Mouse (Mus musculus) forebrain, embryonic 15.5 days (tissue): ENCODE results near the gene E130208F15Rik. TPM values are rescaled to one million over a fixed set of nuclear protein-coding genes. Genes with fewer than 3 reads are reported as not detected.
A peak's percentile ranks its signal among the peaks of the same experiment; 100 is the strongest.

ENCODE experiments used
- ATAC-seq: fragments of 200-750 bp; cut with Nextera tagmentation; replicated peaks from 2 replicates; pipeline ENCODE4 v1.8.0; 2017; ENCODE audit warnings: mild to moderate bottlenecking, moderate TSS enrichment, moderate library complexity
- H3K27ac ChIP-seq: fragments of 300-500 bp; sonication (generic); replicated peaks from 2 replicates; pipeline ENCODE4 v1.5.1; 2015; ENCODE audit warnings: mild to moderate bottlenecking, inconsistent platforms
- H3K27me3 ChIP-seq: fragments of 300-500 bp; sonication (generic); 2 replicates; pipeline ENCODE4 v1.6.1; 2015; ENCODE audit warnings: inconsistent platforms
- H3K36me3 ChIP-seq: fragments of 300-500 bp; sonication (generic); 2 replicates; pipeline ENCODE4 v1.6.1; 2015; ENCODE audit warnings: mild to moderate bottlenecking, inconsistent platforms
- H3K4me1 ChIP-seq: fragments of 300-500 bp; sonication (generic); 2 replicates; pipeline ENCODE4 v1.6.1; 2015; ENCODE audit warnings: inconsistent platforms
- H3K4me2 ChIP-seq: fragments of 300-500 bp; sonication (generic); replicated peaks from 2 replicates; pipeline ENCODE4 v1.6.1; 2015; ENCODE audit warnings: mild to moderate bottlenecking, inconsistent platforms
- H3K4me3 ChIP-seq: fragments of 300-500 bp; sonication (generic); 2 replicates; pipeline ENCODE4 v1.5.1; 2015; ENCODE audit warnings: mild to moderate bottlenecking, inconsistent platforms
- H3K9ac ChIP-seq: fragments of 300-500 bp; sonication (generic); replicated peaks from 2 replicates; pipeline ENCODE4 v1.6.1; 2015; ENCODE audit warnings: mild to moderate bottlenecking, inconsistent platforms
- H3K9me3 ChIP-seq: fragments of 300-500 bp; sonication (generic); 2 replicates; pipeline ENCODE4 v1.6.1; 2016; ENCODE audit warnings: inconsistent platforms
- WGBS: fragments of 180-500 bp; shearing (Covaris S2); methylation state at CpG from one replicate; pipeline ENCODE4 v1.1.7; 2015; ENCODE audit warnings: mixed read lengths; 5-methylcytosine and 5-hydroxymethylcytosine counted together
- polyA plus RNA-seq: library from polyadenylated mRNA; unstranded; fragments of >200 nt; fragmentation: Nextera tagmentation; extraction: Ambion mirVana; gene quantifications from 2 replicates; pipeline ENCODE4 v1.2.1, GENCODE M21; 2015

E130208F15Rik gene
- polyA plus RNA-seq, result not detected in 2 replicates

DNA sequence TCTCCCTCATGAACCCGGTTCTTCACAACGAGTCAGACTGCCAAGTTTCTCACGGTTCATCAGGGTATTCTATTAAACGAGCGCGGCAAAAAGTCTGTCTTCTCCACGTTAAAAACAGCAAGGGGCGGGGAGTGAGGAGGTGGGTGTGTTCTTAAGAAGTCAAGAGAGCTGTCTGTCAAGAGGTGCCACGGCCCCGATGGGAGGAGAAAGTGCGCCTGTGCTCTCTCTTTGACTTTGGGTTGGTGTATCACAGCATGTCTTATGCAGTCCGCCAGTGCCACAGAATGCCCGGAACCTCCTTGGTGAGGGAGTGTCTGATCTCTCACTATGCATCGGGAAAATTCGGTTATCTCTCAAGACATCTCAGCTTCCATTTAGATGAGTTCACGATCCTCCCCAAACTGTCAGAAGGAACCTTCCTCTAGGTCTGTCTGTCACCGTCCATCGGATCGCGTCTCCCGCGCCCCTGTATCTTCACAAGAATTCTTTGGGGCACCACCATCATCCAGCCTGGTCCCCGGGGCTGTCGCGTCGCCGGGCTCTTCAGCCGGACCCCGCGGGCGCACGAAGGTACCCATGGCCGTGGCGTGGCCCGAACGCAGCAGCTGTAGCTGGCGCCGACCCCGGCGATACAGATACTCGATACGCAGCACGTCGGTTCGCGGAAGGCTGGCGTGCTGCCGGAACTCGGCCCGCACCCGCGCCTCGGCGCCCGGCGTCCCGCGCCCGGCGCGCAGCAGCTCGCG is at the start of gene E130208F15Rik:
TSS of gene E130208F15Rik (plus strand) at position 202 of the 746 bp plus-strand sequence.
- H3K9ac ChIP-seq, result peak within 1 kb of the TSS; percentile 97
- ATAC-seq, result peak; percentile 68
- no peaks in the 10 kb centered on the region for H3K9me3 ChIP-seq
- H3K36me3 ChIP-seq, result no peaks in the 10 kb centered on the region
- peaks cover 19% of the 10 kb centered on the region for H3K4me1 ChIP-seq
- no peaks in the 10 kb centered on the region for H3K27me3 ChIP-seq
- H3K4me2 ChIP-seq, result peak within 1 kb of the TSS; percentile 75
- H3K27ac ChIP-seq, result peak within 1 kb of the TSS; percentile 90
- WGBS, result under 1% methylated on average over 63 of the region's 63 CpGs
- H3K4me3 ChIP-seq, result peak within 1 kb of the TSS; percentile 100

DNA sequence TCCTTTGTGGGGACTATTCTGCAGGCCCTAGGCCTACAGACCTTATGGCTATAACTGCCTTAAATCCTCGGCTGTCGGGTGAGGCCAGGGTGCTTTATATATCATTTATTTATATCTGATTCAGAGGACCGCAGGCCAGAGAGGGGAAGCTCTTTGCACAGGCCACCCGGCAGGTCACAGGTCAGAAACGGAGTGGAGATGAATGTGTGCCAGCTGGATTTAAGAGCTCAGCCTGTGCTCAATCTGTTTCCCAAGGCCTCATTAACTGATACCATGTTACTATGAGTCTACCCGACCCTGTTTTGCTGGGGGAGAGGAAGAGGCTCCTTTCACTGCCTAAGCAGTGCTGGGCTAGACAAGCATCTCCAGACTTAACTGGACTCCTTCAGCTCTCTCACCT is 47.2 kb upstream of the E130208F15Rik start:
- Histone ChIP-seq H3K27me3 (no peaks in the 10 kb centered on the region), H3K4me3 (no peak overlapping the region), H3K9me3 (no peaks in the 10 kb centered on the region), H3K4me2 (no peak overlapping the region), H3K9ac (no peak overlapping the region), H3K27ac (no peak overlapping the region), H3K36me3 (no peaks in the 10 kb centered on the region), H3K4me1 (peaks cover 7% of the 10 kb centered on the region)
- WGBS, result 89% methylated on average over 6 of the region's 6 CpGs
- ATAC-seq, result no peak

DNA sequence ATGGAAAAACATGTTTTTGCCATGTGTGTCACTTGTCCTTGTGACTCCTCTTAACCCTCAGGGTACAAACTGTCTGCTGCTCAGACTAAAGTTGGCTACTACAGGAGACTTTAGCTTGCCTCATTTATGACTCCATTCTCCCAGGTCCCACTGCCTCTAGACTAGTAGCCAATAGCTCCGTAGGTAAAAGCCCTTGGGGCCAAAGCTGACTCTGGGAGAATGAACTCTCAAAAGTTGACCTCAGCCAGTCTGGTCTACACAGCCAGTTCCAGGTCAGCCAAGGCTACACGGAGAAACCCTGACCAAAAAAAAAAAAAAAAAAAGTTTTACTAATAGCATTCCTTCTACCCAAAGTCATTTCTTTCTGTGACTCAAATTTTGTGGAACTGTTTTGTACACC is 42.6 kb upstream of the E130208F15Rik start:
- H3K4me1 ChIP-seq, result peaks cover 18% of the 10 kb centered on the region
- ATAC-seq, result no peak
- 61% methylated on average over 2 of the region's 2 CpGs for WGBS
- H3K4me3 ChIP-seq, result no peak overlapping the region
- peak overlapping the region; percentile 81 for H3K4me2 ChIP-seq
- H3K36me3 ChIP-seq, result no peaks in the 10 kb centered on the region
- H3K9me3 ChIP-seq, result no peaks in the 10 kb centered on the region
- H3K27ac ChIP-seq, result no peak overlapping the region
- H3K9ac ChIP-seq, result no peak overlapping the region
- H3K27me3 ChIP-seq, result no peaks in the 10 kb centered on the region

DNA sequence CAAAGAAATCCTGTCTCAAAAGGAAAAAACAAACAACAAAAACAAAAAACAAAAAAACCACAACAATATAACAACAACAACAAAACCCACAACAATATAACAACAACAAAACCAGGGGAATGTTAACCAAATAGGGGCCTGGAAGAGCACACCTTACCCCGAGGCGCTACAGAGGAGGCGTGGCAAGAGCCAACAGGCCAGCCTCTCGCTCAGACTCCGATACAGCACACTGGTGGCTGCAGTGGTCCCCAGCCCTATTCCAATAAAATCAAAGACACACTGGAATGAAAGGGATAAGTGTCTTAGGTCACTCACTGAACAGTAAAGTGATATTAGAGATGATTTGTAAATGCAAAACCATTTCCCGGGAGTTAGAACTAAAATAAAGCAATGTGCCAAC is 42.0 kb upstream of the E130208F15Rik start:
- Histone ChIP-seq H3K4me3 (peak overlapping the region; percentile 71), H3K27me3 (no peaks in the 10 kb centered on the region), H3K4me1 (peaks cover 18% of the 10 kb centered on the region), H3K9ac (peak overlapping the region; percentile 45), H3K27ac (no peak overlapping the region), H3K9me3 (no peaks in the 10 kb centered on the region), H3K4me2 (peak overlapping the region; percentile 81), H3K36me3 (no peaks in the 10 kb centered on the region)
- WGBS, result under 1% methylated on average over 6 of the region's 6 CpGs
- ATAC-seq, result no peak

DNA sequence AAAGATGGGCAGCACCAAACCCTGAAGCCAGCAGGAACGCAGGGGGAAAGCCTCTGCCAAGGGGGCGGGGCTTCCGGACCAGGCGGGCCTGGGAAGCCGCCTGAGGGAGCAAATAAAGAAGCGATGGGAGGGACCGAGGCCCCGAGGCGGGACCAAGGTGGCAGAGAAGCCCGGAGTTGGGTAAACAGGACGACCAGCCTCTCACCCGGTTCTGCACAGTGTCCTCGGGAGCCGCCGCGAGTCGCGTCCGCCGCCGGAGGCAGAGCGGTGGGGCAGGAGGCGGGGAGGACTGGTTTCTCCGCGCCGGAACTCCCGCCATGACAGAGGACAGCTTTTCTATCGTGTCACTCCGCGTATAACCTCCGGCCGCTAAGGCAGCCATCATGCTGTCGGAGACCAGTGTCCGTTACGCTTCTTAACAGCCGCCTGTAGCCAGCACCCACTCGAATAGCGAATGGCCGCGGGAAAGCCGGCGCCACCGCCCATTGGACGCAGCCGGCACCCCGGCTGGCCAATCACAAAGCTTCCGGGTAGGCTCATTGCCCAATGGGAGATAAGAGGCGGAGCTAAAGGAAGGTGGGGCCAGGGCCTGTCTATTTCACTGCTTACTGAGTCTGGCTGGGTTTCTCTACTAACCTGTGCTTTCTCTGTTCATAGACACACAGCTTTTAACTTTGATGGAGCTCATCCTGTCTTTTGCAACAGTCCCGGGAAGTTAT is 41.4 kb upstream of the E130208F15Rik start, which contains the start of the genes Thap8 and Wdr62:
TSS of gene Thap8 (plus strand) at position 144 of the 719 bp plus-strand sequence.
TSS of gene Wdr62 (minus strand) at position 469 of the 719 bp plus-strand sequence.
- Histone ChIP-seq H3K27ac (peak within 1 kb of the TSS; percentile 99), H3K9me3 (no peaks in the 10 kb centered on the region), H3K4me3 (peak within 1 kb of the TSS; percentile 71), H3K27me3 (no peaks in the 10 kb centered on the region), H3K4me1 (peaks cover 18% of the 10 kb centered on the region), H3K4me2 (peak within 1 kb of the TSS; percentile 81), H3K36me3 (no peaks in the 10 kb centered on the region), H3K9ac (peak within 1 kb of the TSS; percentile 70)
- under 1% methylated on average over 49 of the region's 49 CpGs for WGBS
- peak; percentile 96 for ATAC-seq

DNA sequence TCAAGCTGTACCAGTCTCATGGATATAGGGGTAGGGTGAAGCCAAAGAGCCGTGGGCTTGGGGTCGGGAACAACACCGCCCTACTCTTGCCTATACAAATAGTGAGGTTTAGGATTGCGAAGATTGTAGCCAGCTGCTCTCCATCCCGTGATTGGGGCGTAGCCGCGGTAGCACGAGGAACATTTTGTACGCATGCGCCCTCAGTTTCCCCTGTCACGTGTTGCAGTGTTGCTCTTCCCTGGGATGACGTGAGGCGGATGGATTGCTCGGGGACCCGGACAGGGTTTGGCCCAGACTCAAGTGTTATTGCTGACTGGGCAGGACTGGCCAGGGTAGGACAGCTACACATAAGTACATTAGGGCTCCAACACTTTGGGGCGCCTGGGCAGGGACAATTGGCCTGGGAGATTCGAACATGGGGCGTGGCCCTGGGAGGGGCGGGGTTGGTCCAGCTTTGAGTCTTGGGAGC is 40.8 kb upstream of the E130208F15Rik start:
- Histone ChIP-seq H3K4me2 (peak overlapping the region; percentile 81), H3K4me3 (peak overlapping the region; percentile 71), H3K27ac (peak overlapping the region; percentile 99), H3K36me3 (no peaks in the 10 kb centered on the region), H3K9me3 (no peaks in the 10 kb centered on the region), H3K4me1 (peaks cover 18% of the 10 kb centered on the region), H3K27me3 (no peaks in the 10 kb centered on the region), H3K9ac (peak overlapping the region; percentile 70)
- ATAC-seq, result peak; percentile 81
- 1% methylated on average over 20 of the region's 20 CpGs for WGBS

DNA sequence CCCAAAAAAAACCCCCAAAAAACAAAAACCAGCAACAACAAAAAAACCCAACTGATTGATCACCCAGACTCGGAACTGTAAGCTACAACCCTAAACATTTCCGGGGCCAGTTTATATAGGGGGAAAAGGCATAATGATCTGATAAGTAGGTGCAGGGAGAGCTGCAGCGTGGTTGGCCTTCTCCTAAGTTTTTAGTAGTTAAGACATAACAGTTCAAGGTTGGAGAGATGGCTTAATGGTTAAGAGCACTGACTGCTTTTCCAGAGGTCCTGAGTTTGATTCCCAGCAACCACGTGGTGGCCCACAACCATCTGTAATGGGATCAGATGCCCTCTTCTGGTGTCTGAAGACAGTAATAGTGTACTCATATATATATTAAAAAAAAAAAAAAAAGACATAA is 40.0 kb upstream of the E130208F15Rik start:
- ATAC-seq, result no peak
- Histone ChIP-seq H3K4me3 (peak overlapping the region; percentile 71; the same call in 1 of the 2 replicates), H3K4me1 (peaks cover 18% of the 10 kb centered on the region), H3K9ac (no peak overlapping the region), H3K27ac (no peak overlapping the region; the same call in 1 of the 2 replicates), H3K36me3 (no peaks in the 10 kb centered on the region), H3K4me2 (peak overlapping the region; percentile 81; the same call in 1 of the 2 replicates), H3K27me3 (no peaks in the 10 kb centered on the region), H3K9me3 (no peaks in the 10 kb centered on the region)
- 77% methylated on average over 4 of the region's 4 CpGs for WGBS

DNA sequence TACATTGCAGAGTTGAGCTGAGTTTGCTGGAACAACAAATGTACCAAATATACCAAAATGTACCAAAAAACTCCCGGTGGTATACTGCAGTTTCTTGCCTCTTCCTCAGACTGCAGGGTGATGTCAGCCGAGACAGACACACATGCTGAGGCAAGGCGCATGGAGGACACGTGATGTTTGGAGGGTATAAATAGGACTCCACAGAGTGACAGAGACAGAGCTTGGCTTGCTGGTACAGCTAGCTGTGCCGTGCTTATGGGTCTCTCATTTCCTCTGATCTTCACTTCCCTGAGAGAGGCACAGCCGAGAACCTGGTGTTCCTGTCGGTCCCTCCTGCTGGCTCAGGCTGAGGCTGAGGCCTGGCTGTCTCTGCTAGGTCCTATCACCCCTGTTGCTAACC is 38.8 kb upstream of the E130208F15Rik start:
- H3K4me3 ChIP-seq, result no peak overlapping the region
- 83% methylated on average over 7 of the region's 7 CpGs for WGBS
- H3K27me3 ChIP-seq, result no peaks in the 10 kb centered on the region
- H3K4me2 ChIP-seq, result no peak overlapping the region
- no peak overlapping the region for H3K27ac ChIP-seq
- H3K36me3 ChIP-seq, result no peaks in the 10 kb centered on the region
- no peaks in the 10 kb centered on the region for H3K9me3 ChIP-seq
- ATAC-seq, result no peak
- H3K4me1 ChIP-seq, result peaks cover 18% of the 10 kb centered on the region
- no peak overlapping the region for H3K9ac ChIP-seq

DNA sequence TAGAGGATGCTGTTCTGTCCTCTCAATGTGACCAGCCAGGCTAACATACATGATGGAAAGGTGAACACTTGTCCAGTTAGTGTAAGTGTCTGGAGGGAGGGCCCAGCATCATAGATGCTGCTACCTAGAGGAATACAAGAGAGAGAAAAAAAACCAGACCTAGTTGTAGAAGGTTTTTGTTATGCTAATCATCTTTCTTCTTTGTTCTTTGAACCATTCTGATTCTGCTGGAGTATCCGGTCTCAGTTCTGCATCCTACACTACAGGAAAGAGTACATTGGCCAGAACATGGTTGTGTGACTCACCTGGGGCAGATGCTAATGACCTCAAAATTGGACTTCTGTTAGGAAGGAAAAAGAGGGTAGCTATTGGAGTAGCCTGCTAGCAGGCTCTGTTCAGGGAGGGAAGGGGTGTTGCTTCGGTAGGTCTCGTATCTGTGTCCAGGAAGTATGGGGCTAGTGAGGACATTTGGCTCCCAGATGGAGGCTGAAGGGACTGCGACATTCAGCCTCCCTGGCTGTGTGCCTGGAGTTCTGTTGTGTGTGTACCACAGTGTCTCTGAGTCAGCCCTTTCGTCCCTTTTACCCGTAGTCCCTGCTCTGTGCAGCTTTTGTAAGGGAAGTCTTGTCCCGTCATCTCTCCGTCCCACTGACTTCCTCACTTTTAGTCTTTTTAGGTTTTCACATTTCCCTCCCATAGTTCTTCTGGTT is 34.7 kb upstream of the E130208F15Rik start:
- 56% methylated on average over 8 of the region's 8 CpGs for WGBS
- ATAC-seq, result no peak
- Histone ChIP-seq H3K27me3 (no peaks in the 10 kb centered on the region), H3K9ac (no peak overlapping the region), H3K4me1 (peaks cover 7% of the 10 kb centered on the region), H3K36me3 (no peaks in the 10 kb centered on the region), H3K9me3 (no peaks in the 10 kb centered on the region), H3K4me3 (no peak overlapping the region), H3K4me2 (no peak overlapping the region), H3K27ac (no peak overlapping the region)

DNA sequence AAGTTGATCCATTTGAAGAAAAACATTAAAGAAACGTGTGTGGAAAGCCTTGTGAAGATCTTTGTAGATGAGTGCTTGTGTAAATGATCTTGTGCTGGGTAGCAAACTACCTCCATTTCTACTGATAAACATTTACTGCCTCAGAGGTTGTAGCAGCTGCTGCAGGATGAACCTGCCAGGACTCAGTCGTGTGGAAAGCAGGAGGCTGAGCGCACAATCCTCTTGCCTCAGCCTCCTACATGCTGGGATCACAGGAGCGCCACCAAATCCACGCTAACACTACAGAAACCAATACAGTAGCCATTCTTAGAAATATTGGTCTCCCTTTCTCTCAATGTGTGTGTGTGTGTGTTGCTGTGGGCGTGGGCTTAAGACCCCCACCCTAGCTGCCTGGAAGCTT is 33.5 kb upstream of the E130208F15Rik start:
- Histone ChIP-seq H3K9ac (no peak overlapping the region), H3K36me3 (no peaks in the 10 kb centered on the region), H3K27ac (no peak overlapping the region), H3K4me1 (peaks cover 17% of the 10 kb centered on the region), H3K9me3 (no peaks in the 10 kb centered on the region), H3K4me3 (no peak overlapping the region), H3K4me2 (no peak overlapping the region), H3K27me3 (no peaks in the 10 kb centered on the region)
- 72% methylated on average over 6 of the region's 6 CpGs for WGBS
- ATAC-seq, result no peak

DNA sequence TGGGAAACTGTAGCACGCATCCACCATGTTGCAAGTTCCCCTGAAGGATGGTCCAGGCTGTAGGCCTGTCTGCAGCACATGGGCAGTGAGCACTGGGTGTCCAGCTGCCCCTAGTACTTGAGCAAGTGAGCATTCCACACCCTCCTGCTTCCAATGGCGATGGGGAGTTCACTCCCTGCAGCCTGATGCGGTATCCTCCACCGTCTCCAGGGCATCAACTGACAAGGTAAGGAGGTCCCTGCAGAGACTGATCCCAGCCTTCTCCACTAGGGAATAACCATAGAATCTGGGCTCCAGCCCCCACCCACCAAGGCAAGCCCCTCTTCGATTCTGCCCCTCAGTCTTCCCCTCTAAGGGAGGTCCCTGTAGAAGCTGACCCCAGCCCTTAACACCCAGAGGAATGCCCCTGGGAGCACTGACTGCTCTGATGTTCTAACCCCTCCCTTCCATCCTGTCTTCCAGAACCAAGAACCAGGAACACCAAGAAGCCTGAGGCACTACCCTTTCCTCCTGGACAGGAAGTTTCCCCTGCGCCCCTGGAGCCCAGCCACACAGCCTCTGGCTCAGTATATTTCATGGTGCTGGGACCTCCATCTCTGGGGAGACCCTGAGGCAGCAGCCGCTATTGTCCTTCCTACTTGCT is 32.3 kb upstream of the E130208F15Rik start:
- Histone ChIP-seq H3K27ac (no peak overlapping the region), H3K4me1 (peaks cover 26% of the 10 kb centered on the region), H3K4me2 (no peak overlapping the region), H3K4me3 (no peak overlapping the region), H3K36me3 (no peaks in the 10 kb centered on the region), H3K27me3 (no peaks in the 10 kb centered on the region), H3K9me3 (no peaks in the 10 kb centered on the region), H3K9ac (no peak overlapping the region)
- ATAC-seq, result no peak
- 76% methylated on average over 7 of the region's 7 CpGs for WGBS
